Mouse (Mus musculus): Measurements from ENCODE around the gene Tifab.

DNA sequence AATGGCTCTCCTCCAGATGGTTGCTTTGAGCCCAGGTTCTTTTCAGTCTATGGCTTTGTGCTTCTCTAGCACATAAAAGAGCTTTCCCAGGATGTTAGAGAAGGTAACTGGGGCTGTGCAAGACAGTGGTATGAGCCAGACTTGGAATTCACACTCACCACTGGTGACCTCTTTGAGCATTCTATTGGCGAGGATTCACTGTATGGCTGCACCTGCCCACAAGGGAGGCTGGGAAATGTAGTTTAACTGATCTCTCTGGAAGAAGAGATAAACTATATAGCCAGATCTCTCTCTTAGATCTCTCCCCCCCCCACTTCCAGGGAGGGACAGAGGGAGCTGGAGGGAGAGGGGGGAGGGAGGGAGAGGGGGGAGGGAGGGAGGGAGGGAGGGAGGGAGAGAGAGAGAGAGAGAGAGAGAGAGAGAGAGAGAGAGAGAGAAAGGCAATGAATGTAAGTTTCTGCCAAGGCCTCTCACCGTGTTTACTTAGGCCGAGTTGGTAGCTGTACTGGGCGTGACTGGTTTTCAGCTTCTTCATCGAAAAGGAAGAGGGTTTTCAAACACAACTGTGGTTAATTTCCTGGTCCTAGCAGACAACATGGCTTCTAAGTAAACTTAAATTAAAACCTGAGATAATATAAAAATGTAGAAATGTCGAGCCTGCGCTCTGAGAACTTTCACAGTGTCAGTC, 25.8 kb downstream of the Tifab start:
- TF ChIP-seq POLR2A (IDR thresholded peaks at IDR 0.05; ENCODE audit: insufficient read depth, low read depth, low read length) = no peak
- TF ChIP-seq CTCF (IDR thresholded peaks at IDR 0.05; ENCODE audit: insufficient read depth, low read depth, low read length) = no peak

Data from olfactory bulb, adult 2 months (tissue).